Mouse (Mus musculus): ENCODE results near the gene Adcy6.

DNA sequence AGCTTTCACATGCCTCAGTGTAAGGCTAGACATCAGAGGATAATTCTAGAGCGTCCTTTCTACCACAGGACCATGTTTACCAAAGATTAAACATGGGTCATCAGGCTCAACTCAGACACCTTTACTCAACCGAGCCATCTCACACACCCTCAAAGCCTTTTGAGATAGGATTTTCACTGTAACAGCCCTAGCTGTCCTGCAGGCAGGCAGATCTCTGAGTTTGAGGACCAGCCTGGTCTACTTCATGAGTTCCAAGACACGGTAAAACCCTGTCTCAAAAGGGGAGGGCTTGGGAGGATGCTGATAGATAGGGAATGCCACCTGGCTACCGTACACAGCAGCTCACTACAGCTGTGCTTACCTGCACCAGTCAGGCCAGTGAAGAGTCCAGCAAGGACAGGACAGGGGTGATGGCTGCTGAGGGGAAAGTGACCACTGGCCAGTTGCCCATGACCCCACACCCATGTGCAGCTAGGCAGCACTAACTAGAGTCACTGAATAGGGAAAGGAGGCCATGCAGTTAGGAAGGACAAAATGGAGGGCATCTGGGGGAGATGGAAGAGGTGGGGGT lies 40.0 kb downstream of the Adcy6 start:
- peak; percentile 19; the same call in 1 of the 2 replicates for TF ChIP-seq POLR2A (IDR thresholded peaks at IDR 0.05; ENCODE audit: low read depth, low read length)
- TF ChIP-seq CTCF (conservative IDR thresholded peaks at IDR 0.05 in 1 of 2, IDR thresholded peaks at IDR 0.05 in 1 of 2; ENCODE audit: low read depth in 2 of 2, low read length in 2 of 2): no peak
- no peak for TF ChIP-seq KAT2A (IDR thresholded peaks at IDR 0.05; ENCODE audit: insufficient replicate concordance, low read length)
- TF ChIP-seq NELFE (IDR thresholded peaks at IDR 0.05; ENCODE audit: low read depth, low read length): no peak

All from CH12.LX (cell line).